Mouse (Mus musculus) lung, adult 2 months (tissue): ENCODE measurements at regions not wholly inside any gene's neighbourhood (a gene's known extent, or its start where the extent isn't known, plus 50 kb on each side); places are given as distances from the start of the nearest gene placed in this dataset.

Experiments used
- DNase-seq: peaks from one replicate; pipeline ENCODE4 v3.0.0; 2022
- H3K4me1 ChIP-seq: fragments of 200-500 bp; 2 replicates; pipeline ENCODE4 v1.6.1; 2011; ENCODE audit warnings: low read length; ENCODE audit not compliant: control insufficient read depth, insufficient read depth
- H3K4me3 ChIP-seq: fragments of 200-500 bp; replicated peaks from 2 replicates; pipeline ENCODE3; 2011; ENCODE audit warnings: low read depth, mild to moderate bottlenecking, control low read depth, low read length; ENCODE audit errors: extremely low read depth
- CTCF ChIP-seq: fragments of 200-500 bp; IDR thresholded peaks from 2 replicates; pipeline ENCODE4 v1.5.1; 2011; ENCODE audit warnings: mild to moderate bottlenecking, low read length, control low read depth; ENCODE audit not compliant: insufficient read depth
- POLR2A ChIP-seq: fragments of 200-500 bp; IDR thresholded peaks from 2 replicates; pipeline ENCODE4 v1.6.1; 2011; ENCODE audit warnings: low read depth, mild to moderate bottlenecking, control low read depth, low read length, borderline replicate concordance; ENCODE audit errors: extremely low read depth
- WGBS: fragments of 180-500 bp; shearing (Covaris S2); methylation state at CpG from one replicate; pipeline ENCODE4 v1.1.7; 2018; 5-methylcytosine and 5-hydroxymethylcytosine counted together

GRCm38 (mm10) chr16:46926060-46926459 lies 427.7 kb upstream of the Nectin3 start:
- Histone ChIP-seq H3K4me3 (no peak overlapping the region), H3K4me1 (no peaks in the 10 kb centered on the region)
- 54% methylated on average over 3 of the region's 3 CpGs for WGBS
- no peak for DNase-seq
- TF ChIP-seq POLR2A (no peak), CTCF (peak; percentile 36; the same call in 1 of the 2 replicates)

GRCm38 (mm10) chr16:46894576-46895203 lies 396.4 kb upstream of the Nectin3 start:
- no peak for DNase-seq
- H3K4me1 ChIP-seq: no peaks in the 10 kb centered on the region
- TF ChIP-seq POLR2A (no peak), CTCF (no peak)
- no peak overlapping the region for H3K4me3 ChIP-seq
- 84% methylated on average over 2 of the region's 2 CpGs for WGBS

GRCm38 (mm10) chr16:46878739-46879138 lies 380.4 kb upstream of the Nectin3 start:
- TF ChIP-seq POLR2A (no peak), CTCF (no peak)
- H3K4me1 ChIP-seq: no peaks in the 10 kb centered on the region
- no peak for DNase-seq
- H3K4me3 ChIP-seq: no peak overlapping the region
- 80% methylated on average over 2 of the region's 2 CpGs for whole genome bisulfite sequencing

- no peaks in the 10 kb centered on the region for H3K4me1 ChIP-seq
- no peak overlapping the region for H3K4me3 ChIP-seq
- WGBS: 69% methylated on average over 2 of the region's 2 CpGs
- DNase-seq: no peak
- no peak for TF ChIP-seq POLR2A
- TF ChIP-seq CTCF: no peak
These were observed 365.6 kb upstream of the Nectin3 start for GRCm38 (mm10) chr16:46863959-46864358.

GRCm38 (mm10) chr16:46849534-46849933 lies 351.2 kb upstream of the Nectin3 start:
- no peak for TF ChIP-seq POLR2A
- TF ChIP-seq CTCF: no peak
- no peaks in the 10 kb centered on the region for H3K4me1 ChIP-seq

GRCm38 (mm10) chr16:46848755-46849154 lies 350.4 kb upstream of the Nectin3 start:
- H3K4me3 ChIP-seq: no peak overlapping the region
- TF ChIP-seq POLR2A: no peak
- no peak for TF ChIP-seq CTCF
- H3K4me1 ChIP-seq: no peaks in the 10 kb centered on the region
- no peak for DNase-seq

More at GRCm38 (mm10) chr16:46849534-46849933, 351.2 kb upstream of the Nectin3 start:
- no peak for DNase-seq
- no peak overlapping the region for H3K4me3 ChIP-seq
- WGBS: 61% methylated on average over 4 of the region's 4 CpGs

- TF ChIP-seq POLR2A (no peak), CTCF (no peak)
- WGBS: 71% methylated on average over 3 of the region's 3 CpGs
- no peaks in the 10 kb centered on the region for H3K4me1 ChIP-seq
These were observed 349.5 kb upstream of the Nectin3 start for GRCm38 (mm10) chr16:46847707-46848356.

GRCm38 (mm10) chr16:46841179-46841578 lies 342.9 kb upstream of the Nectin3 start:
- H3K4me3 ChIP-seq: no peak overlapping the region
- DNase-seq: no peak
- no peaks in the 10 kb centered on the region for H3K4me1 ChIP-seq
- no peak for TF ChIP-seq CTCF
- TF ChIP-seq POLR2A: no peak
- 72% methylated on average over 2 of the region's 2 CpGs for WGBS

More at GRCm38 (mm10) chr16:46847707-46848356, 349.5 kb upstream of the Nectin3 start:
- no peak overlapping the region for H3K4me3 ChIP-seq
- DNase-seq: no peak

- TF ChIP-seq POLR2A (no peak), CTCF (no peak)
- no peak for DNase-seq
- Histone ChIP-seq H3K4me1 (no peaks in the 10 kb centered on the region), H3K4me3 (no peak overlapping the region)
These were observed 342.4 kb upstream of the Nectin3 start for GRCm38 (mm10) chr16:46840764-46841163.

GRCm38 (mm10) chr16:46825147-46825546 lies 326.8 kb upstream of the Nectin3 start:
- no peak for DNase-seq
- WGBS: 81% methylated on average over 2 of the region's 2 CpGs
- TF ChIP-seq CTCF: no peak
- H3K4me3 ChIP-seq: no peak overlapping the region
- no peaks in the 10 kb centered on the region for H3K4me1 ChIP-seq
